Mouse (Mus musculus): Measurements from ENCODE around the gene Mylk.
"Not testable (repeated sequence)": the region's sequence is repeated elsewhere in the genome, so short reads cannot be mapped to it uniquely, and the experiment has no call there.

Gene Mylk

DNA sequence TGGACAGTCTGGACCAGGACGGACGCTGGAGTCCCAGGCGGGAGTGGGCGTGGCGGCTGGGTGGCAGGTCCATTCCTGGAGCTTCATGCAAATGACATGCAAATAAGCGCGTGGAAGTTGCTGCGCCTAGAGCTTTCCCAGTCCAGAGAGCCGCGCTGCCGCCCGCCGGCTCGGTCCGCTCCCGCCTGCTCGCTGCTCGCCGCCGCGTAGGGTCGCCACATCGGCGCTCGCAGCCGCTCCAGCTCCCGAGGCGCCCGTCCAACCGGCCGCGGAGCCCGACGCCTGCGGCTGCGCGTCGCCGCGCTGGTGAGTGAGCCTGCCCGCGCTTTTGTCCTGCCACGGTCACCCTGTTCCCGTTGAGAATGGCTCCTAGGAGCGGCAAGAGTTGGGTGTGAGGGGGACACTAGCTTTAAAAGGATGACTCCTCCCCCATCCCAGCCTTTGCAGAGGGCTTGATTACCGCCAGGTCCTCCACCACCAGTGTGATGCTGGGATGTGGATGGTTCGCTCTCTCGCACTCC, at the start of gene Mylk:
Gene Mylk, plus strand, starts transcription at position 146 of the 521 bp plus-strand sequence.
- peak; percentile 88 for DNase-seq (ENCODE audit: low spot score)

DNA sequence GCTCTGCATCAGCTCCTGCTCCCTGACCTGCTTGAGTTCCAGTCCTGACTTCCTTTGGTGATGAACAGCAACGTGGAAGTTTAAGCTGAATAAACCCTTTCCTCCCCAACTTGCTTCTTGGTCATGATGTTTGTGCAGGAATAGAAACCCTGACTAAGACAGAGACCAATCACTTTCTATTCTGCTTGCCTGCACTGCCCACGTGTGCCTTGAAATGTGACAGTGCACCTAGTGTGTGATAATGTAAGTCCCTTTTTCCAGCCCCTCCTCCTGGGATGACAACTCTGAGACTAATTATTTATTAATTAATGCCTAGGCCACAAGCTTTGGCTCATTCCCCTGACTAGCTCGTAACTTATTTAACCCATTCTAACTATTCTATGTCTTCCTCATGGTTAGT, 46.3 kb upstream of the Mylk start:
- DNase-seq (ENCODE audit: low spot score) = not testable (repeated sequence)

- peak; percentile 58 for DNase-seq (ENCODE audit: low spot score)
These were observed 44.7 kb upstream of the Mylk start for GRCm38 (mm10) chr16:34700165-34700827.

DNA sequence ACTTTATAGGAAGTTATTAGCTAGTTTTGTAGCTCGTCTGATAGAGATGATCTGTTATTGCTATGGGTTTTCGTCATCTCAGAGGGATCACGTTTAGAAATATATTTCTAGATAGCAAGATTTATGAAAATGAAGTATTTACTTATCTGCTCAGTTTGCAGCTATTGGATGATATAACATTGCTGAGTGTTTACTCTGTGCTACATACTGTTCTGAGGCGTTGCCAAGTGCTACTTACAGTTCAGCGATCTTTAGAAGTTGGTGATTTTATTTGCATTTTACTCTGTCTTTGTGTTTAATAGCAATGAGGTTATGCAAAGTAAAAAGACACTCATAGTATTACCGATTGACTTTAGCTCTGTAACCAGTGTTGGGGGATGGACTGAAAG, 44.2 kb upstream of the Mylk start:
- DNase-seq (ENCODE audit: low spot score) = no peak

DNA sequence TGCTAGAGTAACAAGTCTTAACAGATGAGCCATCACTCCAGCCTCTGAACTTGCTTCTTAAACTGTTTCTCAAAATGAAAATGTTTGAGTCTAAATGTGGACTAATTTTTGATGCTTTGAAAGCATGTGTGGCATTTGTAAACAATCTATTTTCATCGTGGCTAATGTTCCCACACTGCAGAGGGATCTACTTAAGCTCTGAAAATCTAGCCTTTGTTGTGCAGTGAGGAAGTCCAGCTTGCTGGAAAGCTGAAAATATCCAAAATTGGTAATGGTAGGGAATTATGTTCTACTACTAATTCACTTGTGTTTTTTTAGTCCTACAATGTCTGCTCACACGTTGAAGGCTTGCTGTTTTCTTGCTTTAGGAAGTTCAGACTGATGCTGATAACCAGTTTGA, 39.0 kb upstream of the Mylk start:
- DNase-seq (ENCODE audit: low spot score) = no peak

GRCm38 (mm10) chr16:34706487-34706946, 38.5 kb upstream of the Mylk start:
- no peak for DNase-seq (ENCODE audit: low spot score)

DNA sequence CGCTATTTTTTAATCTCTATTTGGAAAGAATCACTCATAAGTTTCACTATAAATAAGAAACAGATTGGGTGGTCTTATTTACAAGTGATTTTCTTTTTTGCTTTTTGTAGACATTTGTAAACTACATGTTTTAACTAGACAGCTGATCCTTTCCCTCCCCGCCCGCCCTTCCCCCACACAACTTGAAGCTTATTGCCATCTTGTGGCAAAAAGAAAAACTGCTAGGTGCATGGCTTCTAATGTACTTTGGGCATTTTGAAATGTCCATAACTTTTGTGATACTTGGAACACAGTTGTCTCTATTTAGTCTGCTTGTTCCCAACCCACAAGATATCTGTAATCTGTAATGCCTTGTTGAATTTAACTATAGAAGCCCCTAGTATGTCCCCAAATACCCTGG, 33.5 kb upstream of the Mylk start:
- DNase-seq (ENCODE audit: low spot score) = no peak

DNA sequence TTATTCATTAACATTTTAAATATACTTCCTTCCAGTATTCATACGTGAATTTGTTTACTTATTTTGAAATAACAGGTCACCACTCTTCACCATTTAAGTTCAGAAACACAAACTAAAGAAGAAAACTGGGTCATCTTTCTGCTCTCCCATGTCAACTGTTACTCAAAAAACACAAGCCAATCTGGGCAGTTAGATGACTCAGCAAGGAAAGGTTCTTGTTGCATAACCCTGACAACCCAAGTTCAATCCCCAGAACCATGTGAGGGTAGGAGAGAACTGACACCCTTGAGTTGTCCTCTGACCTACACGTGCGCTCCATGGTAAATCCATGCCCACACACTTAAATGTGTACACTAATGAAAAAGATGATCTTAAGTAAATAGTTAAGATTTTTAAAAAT, 19.9 kb upstream of the Mylk start:
- DNase-seq (ENCODE audit: low spot score) = no peak

DNA sequence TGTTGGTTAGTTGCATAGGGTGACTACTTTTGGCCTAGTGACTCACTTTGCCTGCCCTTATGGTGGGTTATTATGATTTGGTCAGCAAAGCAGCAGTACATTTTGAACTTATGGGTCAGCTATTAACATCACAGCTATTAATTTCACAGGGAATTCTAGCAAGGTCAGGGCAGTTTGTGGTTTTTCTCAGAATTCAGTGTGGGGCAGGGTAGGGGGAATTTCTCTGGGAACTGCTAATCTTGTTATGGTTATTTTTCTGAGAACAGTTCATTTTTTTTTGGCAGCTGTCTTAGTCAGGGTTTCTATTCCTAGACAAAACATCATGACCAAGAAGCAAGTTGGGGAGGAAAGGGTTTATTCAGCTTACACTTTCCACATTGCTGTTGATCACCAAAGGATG, 16.4 kb upstream of the Mylk start:
- not testable (repeated sequence) for DNase-seq (ENCODE audit: low spot score)

DNA sequence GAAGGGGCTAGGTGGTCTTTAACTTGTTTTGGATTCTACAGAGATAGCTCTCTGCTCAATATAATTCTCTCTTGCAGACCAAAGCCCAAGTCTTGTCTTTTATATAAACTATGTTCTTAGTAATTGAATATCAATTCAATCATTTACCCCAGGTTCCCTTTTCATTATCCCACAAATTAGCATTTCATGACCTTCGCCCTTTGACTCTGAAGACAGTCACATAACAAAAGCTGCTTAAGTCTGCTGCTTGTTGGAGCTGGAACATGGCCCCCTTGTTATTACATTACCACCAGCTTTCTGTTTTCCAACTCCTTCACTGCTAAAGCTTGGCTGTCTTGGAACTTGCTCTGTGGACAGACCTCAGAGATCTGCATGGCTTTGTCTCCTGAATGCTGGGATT, 15.6 kb upstream of the Mylk start:
- DNase-seq (ENCODE audit: low spot score) = no peak

- DNase-seq (ENCODE audit: low spot score) = no peak
These were observed 6.3 kb upstream of the Mylk start for GRCm38 (mm10) chr16:34738656-34739233.

DNA sequence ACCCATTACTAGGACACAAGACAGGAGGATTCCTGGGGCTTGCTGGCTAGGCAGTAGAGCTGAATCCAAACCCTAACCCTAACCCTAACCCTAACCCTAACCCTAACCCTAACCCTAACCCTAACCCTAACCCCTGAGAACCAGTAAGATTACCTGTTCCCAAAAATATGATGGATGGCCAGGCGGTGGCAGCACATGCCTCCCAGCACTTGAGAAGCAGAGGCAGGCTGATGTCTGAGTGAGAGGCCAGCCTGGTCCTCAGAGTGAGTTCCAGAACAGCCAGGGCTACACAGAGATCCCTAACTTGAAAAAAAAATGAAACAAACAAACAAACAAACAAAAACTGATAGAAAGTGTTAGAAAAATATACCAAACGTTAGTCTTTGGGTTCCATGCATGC, 2.1 kb upstream of the Mylk start:
- DNase-seq (ENCODE audit: low spot score) = no peak

DNA sequence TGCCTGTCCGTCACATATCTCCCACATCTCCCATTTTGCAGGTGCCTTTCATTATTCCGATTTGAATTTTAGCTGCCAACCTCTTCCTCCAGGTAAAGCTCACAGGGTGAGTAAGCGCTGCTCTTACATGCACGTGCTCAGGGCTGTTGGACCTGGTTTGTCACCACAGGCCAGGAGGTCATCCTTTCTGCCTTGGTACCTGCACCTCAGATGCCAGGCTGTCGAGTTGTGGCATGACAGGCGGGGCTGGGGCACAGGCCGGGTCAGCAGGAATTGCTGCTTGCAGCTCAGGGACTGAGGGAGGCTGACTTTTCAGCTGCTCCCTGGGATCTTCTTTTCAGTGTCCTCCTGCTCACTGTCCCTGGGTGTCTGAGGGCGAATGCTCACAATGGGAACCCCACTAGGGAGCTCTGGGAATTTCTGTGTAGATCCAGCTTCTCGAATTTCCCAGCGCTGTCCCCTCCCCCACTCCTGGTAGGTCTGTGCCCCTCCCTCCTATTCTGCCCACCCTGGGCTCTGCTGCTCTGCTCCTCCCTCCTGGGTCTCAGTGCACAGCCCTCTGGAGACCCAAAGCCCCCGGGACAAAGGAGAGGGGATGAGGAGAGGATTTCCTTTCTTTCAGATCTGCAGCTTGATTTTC, 3.2 kb downstream of the Mylk start:
- DNase-seq (ENCODE audit: low spot score) = no peak

GRCm38 (mm10) chr16:34749536-34749935, 4.5 kb downstream of the Mylk start:
- peak; percentile 10 for DNase-seq (ENCODE audit: low spot score)

- no peak for DNase-seq (ENCODE audit: low spot score)
These were observed 7.0 kb downstream of the Mylk start for GRCm38 (mm10) chr16:34752026-34752425.

- no peak for DNase-seq (ENCODE audit: low spot score)
These were observed 8.0 kb downstream of the Mylk start for GRCm38 (mm10) chr16:34752977-34753376.

- no peak for DNase-seq (ENCODE audit: low spot score)
These were observed 12.0 kb downstream of the Mylk start for GRCm38 (mm10) chr16:34756991-34757390.

DNA sequence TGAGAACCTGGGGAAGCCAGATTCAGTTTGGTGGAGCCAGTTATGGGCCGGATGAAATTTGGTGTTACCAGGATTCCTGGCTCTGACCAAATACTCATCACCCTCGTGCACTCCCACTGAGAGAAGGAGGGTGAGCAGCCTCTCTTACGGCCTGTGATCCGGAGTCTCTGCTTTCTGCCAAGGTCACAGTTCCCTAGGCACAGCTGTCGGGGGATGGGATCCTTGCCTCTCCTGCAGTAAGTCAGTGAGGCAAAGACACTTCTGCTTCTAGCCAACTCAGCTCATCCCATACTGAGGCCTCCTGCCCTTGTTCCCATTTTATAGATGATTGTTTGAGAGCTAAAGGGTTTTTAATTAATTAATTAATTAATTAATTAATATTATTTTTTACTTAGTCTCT, 13.2 kb downstream of the Mylk start:
- no peak for DNase-seq (ENCODE audit: low spot score)

DNA sequence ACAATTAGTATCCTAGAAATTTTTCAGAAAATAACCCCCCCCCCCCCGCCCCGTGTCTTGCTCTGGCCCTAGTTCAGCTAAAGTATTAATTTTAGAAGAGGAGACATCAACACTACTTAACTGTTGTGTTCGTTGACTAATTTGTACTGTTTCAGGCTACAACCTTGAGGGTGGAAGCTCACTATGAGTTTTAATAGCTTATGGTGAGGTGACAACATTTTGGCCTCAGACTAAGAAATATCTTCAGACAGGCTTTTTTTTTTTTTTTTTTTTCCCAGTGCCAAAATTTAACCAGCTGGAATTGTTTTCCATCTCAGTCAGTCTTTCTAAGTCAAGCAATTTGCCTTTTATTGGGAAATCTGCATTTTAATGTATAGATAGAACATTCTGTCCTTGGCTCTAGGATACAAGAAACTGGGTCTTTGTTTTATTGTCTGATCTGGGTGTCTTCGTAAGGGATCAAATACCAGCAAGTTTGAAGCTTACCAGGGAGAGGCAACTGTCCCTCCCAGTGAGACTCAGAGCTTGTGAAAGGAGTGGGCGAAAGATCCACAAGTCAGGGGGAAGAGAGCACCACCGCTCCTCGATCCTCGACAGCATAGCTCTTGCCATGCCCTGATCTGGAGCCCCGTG, 19.1 kb downstream of the Mylk start:
- DNase-seq (ENCODE audit: low spot score) = no peak

GRCm38 (mm10) chr16:34765666-34766065, 20.7 kb downstream of the Mylk start:
- no peak for DNase-seq (ENCODE audit: low spot score)

GRCm38 (mm10) chr16:34766193-34766592, 21.2 kb downstream of the Mylk start:
- no peak for DNase-seq (ENCODE audit: low spot score)

DNA sequence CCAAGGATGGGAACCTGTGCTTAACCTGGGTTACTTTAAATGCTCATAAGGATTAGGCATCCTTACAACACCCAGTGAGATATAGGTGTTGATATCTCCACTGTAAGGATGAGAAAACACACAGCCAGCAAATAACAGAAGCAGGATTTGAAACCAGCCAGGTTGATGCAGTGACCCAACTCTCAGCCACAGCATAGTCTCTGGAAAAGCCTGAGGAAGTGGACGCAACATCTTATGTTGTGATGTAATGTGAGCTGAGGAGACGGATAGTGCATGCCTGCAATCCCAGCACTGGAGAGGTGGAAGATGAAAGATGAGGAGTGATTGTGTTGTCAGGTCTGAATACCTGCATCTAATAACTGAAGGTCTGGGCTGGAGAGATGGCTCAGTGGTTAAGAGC, 22.4 kb downstream of the Mylk start:
- no peak for DNase-seq (ENCODE audit: low spot score)

- no peak for DNase-seq (ENCODE audit: low spot score)
These were observed 23.4 kb downstream of the Mylk start for GRCm38 (mm10) chr16:34768436-34768835.
